Mouse (Mus musculus): ENCODE results near the gene Pmvk.
"Not testable (repeated sequence)": the region's sequence is repeated elsewhere in the genome, so short reads cannot be mapped to it uniquely, and the experiment has no call there.

Gene Pmvk

GRCm38 (mm10) chr3:89429021-89429420 is 25.3 kb upstream of the Pmvk start:
- DNase-seq (ENCODE audit: low read depth, low spot score) = not testable (repeated sequence)

GRCm38 (mm10) chr3:89430171-89431159 is 23.9 kb upstream of the Pmvk start, which contains the start of gene Pygo2:
TSS of gene Pygo2 (plus strand) at chr3:89430214.
- peak; percentile 92 for DNase-seq (ENCODE audit: low read depth, low spot score)

- DNase-seq (ENCODE audit: low read depth, low spot score) = no peak
Observed at GRCm38 (mm10) chr3:89432606-89433005, 21.7 kb upstream of the Pmvk start.

GRCm38 (mm10) chr3:89434532-89434931 is 19.8 kb upstream of the Pmvk start:
- DNase-seq (ENCODE audit: low read depth, low spot score) = no peak

GRCm38 (mm10) chr3:89435041-89435440 is 19.3 kb upstream of the Pmvk start:
- DNase-seq (ENCODE audit: low read depth, low spot score) = no peak

GRCm38 (mm10) chr3:89436176-89437113 is 17.9 kb upstream of the Pmvk start, which contains the start of gene Pbxip1:
TSS of gene Pbxip1 (plus strand) at chr3:89436706.
- peak; percentile 61 for DNase-seq (ENCODE audit: low read depth, low spot score)

- DNase-seq (ENCODE audit: low read depth, low spot score) = no peak
Observed at GRCm38 (mm10) chr3:89437269-89437668, 17.1 kb upstream of the Pmvk start.

- DNase-seq (ENCODE audit: low read depth, low spot score) = no peak
Observed at GRCm38 (mm10) chr3:89440691-89441090, 13.7 kb upstream of the Pmvk start.

GRCm38 (mm10) chr3:89448720-89449537 is 5.4 kb upstream of the Pmvk start:
- no peak for DNase-seq (ENCODE audit: low read depth, low spot score)

GRCm38 (mm10) chr3:89449541-89449940 is 4.8 kb upstream of the Pmvk start:
- DNase-seq (ENCODE audit: low read depth, low spot score) = peak; percentile 94

- DNase-seq (ENCODE audit: low read depth, low spot score) = no peak
Observed at GRCm38 (mm10) chr3:89451916-89452315, 2.4 kb upstream of the Pmvk start.

GRCm38 (mm10) chr3:89455786-89456285 is 1.5 kb downstream of the Pmvk start:
- no peak for DNase-seq (ENCODE audit: low read depth, low spot score)

GRCm38 (mm10) chr3:89456726-89457665 is 2.7 kb downstream of the Pmvk start:
- DNase-seq (ENCODE audit: low read depth, low spot score) = peak; percentile 79

GRCm38 (mm10) chr3:89458372-89458964 is 4.1 kb downstream of the Pmvk start:
- no peak for DNase-seq (ENCODE audit: low read depth, low spot score)

- DNase-seq (ENCODE audit: low read depth, low spot score) = peak; percentile 75
Observed at GRCm38 (mm10) chr3:89458965-89459807, 4.8 kb downstream of the Pmvk start.

GRCm38 (mm10) chr3:89468268-89468667 is 13.9 kb downstream of the Pmvk start:
- no peak for DNase-seq (ENCODE audit: low read depth, low spot score)

- DNase-seq (ENCODE audit: low read depth, low spot score) = no peak
Observed at GRCm38 (mm10) chr3:89472280-89472679, 17.9 kb downstream of the Pmvk start.

- no peak for DNase-seq (ENCODE audit: low read depth, low spot score)
Observed at GRCm38 (mm10) chr3:89473838-89474237, 19.5 kb downstream of the Pmvk start.
